Mouse (Mus musculus): ENCODE data around the gene Nrtn. TPM values are rescaled to one million over a fixed set of nuclear protein-coding genes. Genes with fewer than 3 reads are reported as not detected.

Nrtn gene
- polyA plus RNA-seq, 1 experiment from 2014 or later, result 2.8 TPM

DNA sequence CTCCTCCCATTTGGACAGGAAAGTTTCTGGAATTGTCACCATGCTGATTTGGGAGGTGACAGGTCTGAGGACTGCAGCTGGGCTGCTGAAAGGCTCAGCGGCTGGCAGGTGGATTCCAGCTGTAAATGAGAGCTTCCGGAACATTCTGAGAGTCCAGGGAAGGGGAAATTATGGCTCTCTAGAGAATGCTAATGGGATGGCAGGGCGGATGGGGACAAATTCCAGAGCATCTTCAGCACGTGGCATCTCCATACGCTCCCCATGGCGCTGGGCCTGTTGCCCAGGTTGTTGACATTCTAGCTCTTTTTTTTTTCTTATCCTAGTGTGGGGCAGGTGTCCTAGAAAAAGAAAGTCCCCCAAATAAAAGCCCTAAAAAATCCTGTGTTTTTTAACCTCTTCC lies 28.2 kb downstream of the Nrtn start:
- WGBS, result 45% methylated on average over 6 of the region's 6 CpGs
- Histone ChIP-seq H3K9me3 (ENCODE audit: control insufficient read depth, low read length) (no peaks in the 10 kb centered on the region), H3K4me2 (replicated peaks) (no peak overlapping the region), H3K27ac (no peak overlapping the region), H3K27me3 (ENCODE audit: control insufficient read depth, insufficient read depth, low read length) (no peaks in the 10 kb centered on the region), H3K4me3 (replicated peaks; ENCODE audit: low read length) (no peak overlapping the region), H3K36me3 (replicated peaks; ENCODE audit: control insufficient read depth, insufficient read depth) (peaks cover 2% of the 10 kb centered on the region; the same call in 1 of the 2 replicates), H3K4me1 (replicated peaks; ENCODE audit: control insufficient read depth, insufficient read depth, low read length) (no peaks in the 10 kb centered on the region), H3K9ac (no peak overlapping the region)
- no peak for DNase-seq (ENCODE audit: low spot score)
- ATAC-seq (ENCODE audit: low FRiP score), result no peak

DNA sequence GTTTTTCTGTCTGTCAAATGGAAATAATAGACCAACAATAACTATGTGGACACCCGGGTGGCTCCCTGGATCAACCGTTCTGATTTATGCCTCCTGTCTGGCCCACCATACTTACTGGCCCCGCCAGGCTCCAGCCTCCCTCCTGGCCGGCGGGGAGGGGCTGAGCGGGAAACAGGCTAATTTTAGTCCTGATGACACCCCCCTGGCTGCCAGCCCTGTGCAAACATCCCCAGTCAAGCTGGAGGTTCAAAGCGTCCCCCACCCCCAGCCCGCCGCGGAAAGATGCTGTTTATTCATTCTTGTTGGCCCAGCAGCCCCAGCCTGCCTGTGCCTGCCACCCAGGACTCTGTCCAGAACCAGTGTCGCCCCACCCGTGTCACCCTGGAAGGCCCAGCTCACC lies 29.2 kb downstream of the Nrtn start:
- peaks cover 12% of the 10 kb centered on the region for H3K36me3 ChIP-seq (replicated peaks; ENCODE audit: control insufficient read depth, insufficient read depth)
- H3K4me2 ChIP-seq (replicated peaks), result no peak overlapping the region
- DNase-seq (ENCODE audit: low spot score) (no peak), ATAC-seq (ENCODE audit: low FRiP score) (no peak)
- no peaks in the 10 kb centered on the region for H3K4me1 ChIP-seq (replicated peaks; ENCODE audit: control insufficient read depth, insufficient read depth, low read length)
- H3K4me3 ChIP-seq (replicated peaks; ENCODE audit: low read length), result no peak overlapping the region
- H3K9me3 ChIP-seq (ENCODE audit: control insufficient read depth, low read length), result no peaks in the 10 kb centered on the region
- no peak overlapping the region for H3K27ac ChIP-seq
- H3K9ac ChIP-seq, result no peak overlapping the region
- no peaks in the 10 kb centered on the region for H3K27me3 ChIP-seq (ENCODE audit: control insufficient read depth, insufficient read depth, low read length)
- 39% methylated on average over 12 of the region's 12 CpGs for WGBS

DNA sequence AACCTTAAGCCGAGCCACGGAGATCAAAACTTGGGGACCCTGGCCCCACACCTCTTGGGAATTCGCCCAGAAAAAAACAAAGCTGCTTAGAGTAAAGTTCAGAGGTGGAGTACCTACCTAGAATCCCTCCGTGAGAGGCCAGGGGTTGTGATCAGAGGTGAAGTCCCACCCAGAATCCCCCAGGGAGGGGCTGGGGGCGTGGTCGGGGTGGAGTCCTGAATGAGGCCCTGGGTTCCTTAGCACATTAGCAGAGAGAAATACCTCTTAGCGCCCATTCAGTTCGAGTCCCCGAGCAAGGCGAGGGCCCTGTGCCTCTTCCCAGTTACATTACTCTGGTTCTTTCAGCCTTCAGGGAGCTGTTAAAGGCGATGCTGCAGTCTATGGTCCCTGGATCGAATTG lies 29.7 kb downstream of the Nrtn start:
- ATAC-seq (ENCODE audit: low FRiP score), result no peak

DNA sequence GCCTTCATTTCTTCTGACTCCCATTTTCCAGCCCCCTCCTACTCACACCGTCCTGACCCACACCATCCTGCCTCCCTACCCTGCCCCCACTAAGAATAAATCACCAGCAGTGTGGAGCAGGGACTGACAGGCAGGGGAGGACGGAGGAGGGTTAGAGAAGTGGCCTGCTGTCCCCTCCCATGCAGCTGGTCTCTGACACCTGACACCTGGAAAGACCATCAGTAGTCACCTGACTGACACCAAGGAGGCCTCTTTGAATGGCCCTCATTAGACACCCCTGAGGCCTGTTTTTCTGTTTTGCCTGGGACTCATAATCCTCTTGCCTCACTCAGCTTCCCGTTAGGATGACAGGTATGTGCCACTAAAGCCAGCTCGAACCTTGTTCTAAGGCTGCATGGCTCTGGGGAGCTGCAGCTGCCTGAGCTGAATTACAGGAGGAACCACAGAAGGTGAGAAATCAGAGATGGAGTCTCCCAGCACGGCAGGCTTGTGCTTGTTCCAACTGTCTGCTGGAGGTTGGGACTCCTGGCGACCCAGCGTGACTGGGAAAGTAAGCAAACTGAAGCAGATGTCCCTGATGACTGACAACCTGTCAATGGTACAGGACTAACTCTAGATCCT lies 30.2 kb downstream of the Nrtn start:
- Histone ChIP-seq H3K27me3 (ENCODE audit: control insufficient read depth, insufficient read depth, low read length) (no peaks in the 10 kb centered on the region), H3K4me3 (replicated peaks; ENCODE audit: low read length) (no peak overlapping the region), H3K4me2 (replicated peaks) (no peak overlapping the region), H3K27ac (no peak overlapping the region), H3K36me3 (replicated peaks; ENCODE audit: control insufficient read depth, insufficient read depth) (peaks cover 22% of the 10 kb centered on the region), H3K9ac (no peak overlapping the region), H3K4me1 (replicated peaks; ENCODE audit: control insufficient read depth, insufficient read depth, low read length) (no peaks in the 10 kb centered on the region), H3K9me3 (ENCODE audit: control insufficient read depth, low read length) (no peaks in the 10 kb centered on the region)
- ATAC-seq (ENCODE audit: low FRiP score) (no peak), DNase-seq (ENCODE audit: low spot score) (no peak)
- 12% methylated on average over 7 of the region's 7 CpGs for WGBS

More for the DNA sequence above, 29.7 kb downstream of the Nrtn start:
- no peak overlapping the region for H3K9ac ChIP-seq
- H3K27ac ChIP-seq, result no peak overlapping the region
- no peaks in the 10 kb centered on the region for H3K9me3 ChIP-seq (ENCODE audit: control insufficient read depth, low read length)
- no peak for DNase-seq (ENCODE audit: low spot score)
- H3K4me2 ChIP-seq (replicated peaks), result no peak overlapping the region
- no peaks in the 10 kb centered on the region for H3K4me1 ChIP-seq (replicated peaks; ENCODE audit: control insufficient read depth, insufficient read depth, low read length)
- no peaks in the 10 kb centered on the region for H3K27me3 ChIP-seq (ENCODE audit: control insufficient read depth, insufficient read depth, low read length)
- H3K36me3 ChIP-seq (replicated peaks; ENCODE audit: control insufficient read depth, insufficient read depth), result peaks cover 17% of the 10 kb centered on the region
- no peak overlapping the region for H3K4me3 ChIP-seq (replicated peaks; ENCODE audit: low read length)
- 8% methylated on average over 12 of the region's 12 CpGs for whole genome bisulfite sequencing

- no peak overlapping the region for H3K27ac ChIP-seq
- ATAC-seq (ENCODE audit: low FRiP score), result no peak
- no peak overlapping the region for H3K9ac ChIP-seq
- H3K27me3 ChIP-seq (ENCODE audit: control insufficient read depth, insufficient read depth, low read length), result no peaks in the 10 kb centered on the region
- H3K4me2 ChIP-seq (replicated peaks), result no peak overlapping the region
- WGBS, result 86% methylated on average over 11 of the region's 11 CpGs
- no peak overlapping the region for H3K4me3 ChIP-seq (replicated peaks; ENCODE audit: low read length)
- no peak for DNase-seq (ENCODE audit: low spot score)
- H3K9me3 ChIP-seq (ENCODE audit: control insufficient read depth, low read length), result no peaks in the 10 kb centered on the region
- H3K4me1 ChIP-seq (replicated peaks; ENCODE audit: control insufficient read depth, insufficient read depth, low read length), result peaks cover 8% of the 10 kb centered on the region
- peaks cover 34% of the 10 kb centered on the region for H3K36me3 ChIP-seq (replicated peaks; ENCODE audit: control insufficient read depth, insufficient read depth)
Observed at GRCm38 (mm10) chr17:56723419-56724161, 33.7 kb downstream of the Nrtn start.

GRCm38 (mm10) chr17:56722441-56722840 lies 34.9 kb downstream of the Nrtn start:
- no peak overlapping the region for H3K4me3 ChIP-seq (replicated peaks; ENCODE audit: low read length)
- H3K4me2 ChIP-seq (replicated peaks), result no peak overlapping the region
- WGBS, result 87% methylated on average over 5 of the region's 5 CpGs
- no peaks in the 10 kb centered on the region for H3K27me3 ChIP-seq (ENCODE audit: control insufficient read depth, insufficient read depth, low read length)
- H3K27ac ChIP-seq, result no peak overlapping the region
- DNase-seq (ENCODE audit: low spot score) (no peak), ATAC-seq (ENCODE audit: low FRiP score) (no peak)
- H3K4me1 ChIP-seq (replicated peaks; ENCODE audit: control insufficient read depth, insufficient read depth, low read length), result peaks cover 13% of the 10 kb centered on the region
- H3K9ac ChIP-seq, result no peak overlapping the region
- peaks cover 34% of the 10 kb centered on the region for H3K36me3 ChIP-seq (replicated peaks; ENCODE audit: control insufficient read depth, insufficient read depth)
- no peaks in the 10 kb centered on the region for H3K9me3 ChIP-seq (ENCODE audit: control insufficient read depth, low read length)

DNA sequence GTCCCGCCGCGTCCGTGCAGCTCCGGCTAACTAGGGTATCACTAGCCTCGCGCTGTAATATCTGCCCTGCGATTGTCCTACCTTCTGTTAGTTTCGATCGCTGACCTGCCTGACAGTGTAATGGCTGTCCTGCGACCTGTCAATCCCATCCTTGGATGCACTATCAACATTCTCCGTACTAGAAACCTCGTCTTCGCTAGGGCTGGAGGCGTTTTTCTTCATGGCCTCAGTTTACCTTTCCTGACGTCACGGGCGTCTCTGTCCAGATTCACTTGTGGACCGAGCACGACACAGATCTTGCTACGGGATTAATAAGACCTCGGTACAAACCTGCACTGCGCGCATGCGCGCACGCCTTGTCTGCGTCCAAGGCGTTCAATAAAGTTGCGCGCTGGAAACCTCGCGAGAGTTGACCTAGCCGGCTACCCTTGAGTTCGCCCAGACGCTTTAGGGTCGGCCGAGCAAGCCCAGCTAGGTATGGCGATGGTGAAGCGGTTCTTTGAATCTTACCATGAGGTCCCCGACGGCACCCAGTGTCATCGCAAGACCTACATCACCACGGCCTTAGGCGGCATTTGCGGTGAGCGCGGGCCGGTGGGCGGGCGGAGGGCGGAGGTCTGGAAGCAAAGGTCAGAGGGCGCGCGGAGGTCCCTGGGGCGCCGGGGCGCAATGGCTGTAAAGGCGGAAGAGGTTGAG lies 39.8 kb downstream of the Nrtn start, which contains the start of the genes Ndufa11 and Vmac:
TSS of gene Ndufa11 (plus strand) at position 405 of the 696 bp plus-strand sequence.
TSS of gene Vmac (minus strand) at position 660 of the 696 bp plus-strand sequence.
- Histone ChIP-seq H3K4me1 (replicated peaks; ENCODE audit: control insufficient read depth, insufficient read depth, low read length) (peaks cover 25% of the 10 kb centered on the region), H3K27me3 (ENCODE audit: control insufficient read depth, insufficient read depth, low read length) (no peaks in the 10 kb centered on the region), H3K9me3 (ENCODE audit: control insufficient read depth, low read length) (no peaks in the 10 kb centered on the region), H3K36me3 (replicated peaks; ENCODE audit: control insufficient read depth, insufficient read depth) (peaks cover 30% of the 10 kb centered on the region), H3K27ac (peak within 1 kb of the TSS; percentile 88), H3K9ac (peak within 1 kb of the TSS; percentile 86), H3K4me2 (replicated peaks) (peak within 1 kb of the TSS; percentile 83), H3K4me3 (replicated peaks; ENCODE audit: low read length) (peak within 1 kb of the TSS; percentile 76)
- DNase-seq (ENCODE audit: low spot score) (peak; percentile 100), ATAC-seq (ENCODE audit: low FRiP score) (peak; percentile 74)
- under 1% methylated on average over 59 of the region's 59 CpGs for WGBS

DNA sequence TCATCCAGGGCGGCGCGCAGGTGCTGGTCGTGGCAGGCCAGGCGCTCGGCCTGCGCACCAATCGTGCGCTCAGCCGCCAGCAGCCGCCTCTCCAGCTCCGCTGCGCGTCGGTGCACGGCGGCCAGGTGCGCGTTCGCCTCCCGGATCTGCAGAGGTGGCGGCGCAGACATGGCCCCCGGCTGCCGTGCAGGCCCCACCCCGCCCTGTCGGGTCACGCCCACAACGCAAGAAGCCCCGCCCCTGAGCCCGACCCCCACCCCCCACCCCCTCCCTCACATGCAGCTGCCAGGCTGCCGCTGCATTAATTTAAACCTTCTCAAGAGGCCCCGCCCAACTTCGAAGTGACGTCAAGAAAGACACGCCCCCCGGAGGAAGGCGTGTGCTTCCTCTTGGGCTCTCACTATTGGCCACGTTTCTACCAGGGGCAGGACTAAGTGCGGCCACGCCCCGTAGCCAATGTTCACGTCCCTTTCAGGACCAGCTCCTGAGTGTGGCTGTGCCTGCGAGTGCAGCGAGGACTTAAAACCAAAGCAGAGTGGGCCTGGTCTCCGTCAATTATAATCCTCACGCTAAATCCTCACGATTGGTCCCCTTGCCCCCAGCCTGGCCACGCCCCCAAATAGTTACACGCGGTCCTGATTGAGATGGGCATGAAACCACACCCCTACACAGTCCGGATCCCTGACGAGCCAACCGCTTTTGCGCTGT lies 40.5 kb downstream of the Nrtn start:
- H3K27ac ChIP-seq, result peak overlapping the region; percentile 88
- peak overlapping the region; percentile 76 for H3K4me3 ChIP-seq (replicated peaks; ENCODE audit: low read length)
- WGBS, result under 1% methylated on average over 49 of the region's 55 CpGs
- peak; percentile 93 for ATAC-seq (ENCODE audit: low FRiP score)
- DNase-seq (ENCODE audit: low spot score), result peak; percentile 99
- H3K9ac ChIP-seq, result peak overlapping the region; percentile 86
- no peaks in the 10 kb centered on the region for H3K9me3 ChIP-seq (ENCODE audit: control insufficient read depth, low read length)
- H3K4me1 ChIP-seq (replicated peaks; ENCODE audit: control insufficient read depth, insufficient read depth, low read length), result peaks cover 25% of the 10 kb centered on the region
- H3K27me3 ChIP-seq (ENCODE audit: control insufficient read depth, insufficient read depth, low read length), result no peaks in the 10 kb centered on the region
- H3K36me3 ChIP-seq (replicated peaks; ENCODE audit: control insufficient read depth, insufficient read depth), result peaks cover 30% of the 10 kb centered on the region
- peak overlapping the region; percentile 83 for H3K4me2 ChIP-seq (replicated peaks)

All from hindbrain, embryonic 14.5 days (tissue).